Mouse (Mus musculus): ENCODE data around the gene Gsg1l.

Gsg1l gene

DNA sequence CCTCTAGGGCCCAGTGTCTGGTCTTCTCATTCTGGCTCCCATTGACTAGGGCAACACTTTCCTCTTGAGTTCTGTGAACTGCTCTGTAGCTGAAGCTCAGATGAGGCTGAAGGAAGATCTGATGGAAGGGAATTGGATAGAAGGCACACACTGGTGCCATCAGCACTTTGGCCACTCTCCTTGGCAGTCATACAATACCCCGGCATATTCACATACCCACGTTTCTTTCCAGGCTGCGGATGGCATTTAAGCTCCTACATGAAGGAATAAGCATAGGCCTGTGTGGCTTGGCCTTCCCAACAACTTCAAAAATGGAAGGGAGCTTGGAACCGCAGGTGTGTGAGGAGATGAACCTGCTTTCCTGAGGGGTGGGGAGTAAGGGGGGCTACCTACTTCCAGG, 138.7 kb downstream of the Gsg1l start:
- no peak for DNase-seq (ENCODE audit: low read depth in 2 of 2, low spot score in 2 of 2)

DNA sequence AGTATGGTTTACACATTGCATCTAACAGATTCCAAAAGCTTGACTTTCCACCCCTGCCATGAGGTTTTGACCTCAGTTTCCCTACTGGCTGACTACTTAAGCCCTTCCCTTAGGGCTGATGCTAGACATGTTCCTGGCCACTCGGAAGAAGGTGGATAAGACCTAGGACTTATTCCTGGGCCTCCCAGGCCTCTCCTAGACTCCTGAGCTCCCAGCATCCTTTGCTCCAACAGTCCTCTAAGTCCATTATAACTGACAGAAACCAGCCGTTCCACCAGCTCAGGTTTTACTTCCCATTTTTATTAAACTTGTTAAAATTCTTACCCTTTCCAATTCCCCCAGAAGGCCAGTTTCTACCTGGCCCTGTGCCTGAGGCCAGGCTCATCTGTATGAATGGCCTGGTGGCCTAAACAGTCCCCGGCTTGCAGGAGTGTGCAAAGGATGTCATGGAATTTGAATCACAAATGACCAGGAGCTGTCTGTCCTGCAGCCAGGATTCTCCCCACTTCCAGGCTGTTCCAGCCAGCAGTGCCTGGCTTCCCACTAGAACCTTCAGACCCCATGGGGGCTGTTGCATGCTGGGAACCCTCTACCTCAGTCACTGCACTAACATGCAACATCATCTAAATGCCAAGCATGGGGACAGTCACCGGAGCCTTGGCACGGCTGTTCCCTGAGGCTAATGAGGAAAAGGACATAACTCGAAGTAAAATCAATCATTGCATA, 139.7 kb downstream of the Gsg1l start:
- no peak for DNase-seq (ENCODE audit: low read depth in 2 of 2, low spot score in 2 of 2)

DNA sequence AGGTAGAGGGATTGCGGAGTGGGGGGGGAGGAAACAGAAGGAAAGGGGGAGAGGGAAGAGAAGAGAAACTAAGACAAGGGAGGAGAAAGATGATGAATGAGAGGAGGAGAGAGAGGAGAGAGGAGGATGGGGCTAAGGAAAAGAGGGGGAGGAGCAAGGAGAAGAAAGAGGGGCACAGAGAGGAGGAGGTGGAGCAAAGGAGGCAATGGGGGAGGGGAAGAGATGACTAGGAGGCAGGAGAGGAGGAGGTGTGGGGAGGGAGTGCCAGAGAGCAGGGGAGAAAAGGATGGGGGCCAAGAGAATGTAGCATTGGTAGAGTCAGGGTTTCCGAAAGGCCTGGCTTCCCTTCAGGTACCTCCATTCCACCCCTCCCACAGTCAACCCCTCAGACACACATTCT, 147.9 kb downstream of the Gsg1l start:
- DNase-seq (ENCODE audit: low read depth in 2 of 2, low spot score in 2 of 2): no peak

DNA sequence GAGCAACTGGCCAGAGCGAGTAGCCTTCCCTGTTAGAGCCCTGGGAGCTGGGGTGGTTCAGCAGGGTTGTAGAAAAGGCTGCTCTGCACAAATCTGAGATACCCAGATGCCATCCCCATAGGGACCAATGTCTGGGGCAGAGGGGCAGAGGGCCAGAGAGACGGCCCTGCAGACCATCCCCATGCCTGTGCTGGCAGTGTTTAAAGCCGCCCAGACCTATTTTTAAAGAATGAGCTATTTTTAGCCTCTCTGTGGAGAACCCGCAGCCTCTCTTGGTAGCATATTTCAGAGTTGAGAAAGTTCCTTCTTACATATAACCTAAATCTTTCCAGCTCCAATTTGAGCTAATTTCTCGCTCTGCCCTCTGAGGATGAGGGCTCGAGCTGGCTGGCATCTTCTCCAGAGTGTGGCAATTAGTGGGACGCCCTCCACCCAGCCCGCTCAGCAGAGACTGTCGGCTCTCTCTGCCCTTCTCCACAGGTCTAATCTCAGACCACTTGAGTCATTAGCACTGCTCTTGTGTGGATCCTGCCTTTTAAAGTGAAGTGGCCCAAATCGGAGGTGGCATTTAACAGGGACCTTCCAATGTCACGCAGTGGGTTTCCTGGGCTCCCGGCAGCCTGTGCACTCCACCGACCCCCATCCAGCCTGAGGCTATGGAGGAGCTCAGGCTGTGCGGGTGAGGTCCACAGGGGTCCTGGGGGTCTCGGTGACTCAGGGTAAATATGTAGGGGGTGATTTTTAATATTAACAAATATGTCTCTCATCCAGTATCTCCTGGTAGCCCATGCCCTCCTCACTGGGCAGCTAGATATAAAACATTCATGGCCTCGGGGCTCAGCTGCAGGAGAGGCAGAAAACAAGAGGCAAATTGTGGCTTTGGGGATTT, 148.6 kb downstream of the Gsg1l start:
- no peak for DNase-seq (ENCODE audit: low read depth in 2 of 2, low spot score in 2 of 2)

DNA sequence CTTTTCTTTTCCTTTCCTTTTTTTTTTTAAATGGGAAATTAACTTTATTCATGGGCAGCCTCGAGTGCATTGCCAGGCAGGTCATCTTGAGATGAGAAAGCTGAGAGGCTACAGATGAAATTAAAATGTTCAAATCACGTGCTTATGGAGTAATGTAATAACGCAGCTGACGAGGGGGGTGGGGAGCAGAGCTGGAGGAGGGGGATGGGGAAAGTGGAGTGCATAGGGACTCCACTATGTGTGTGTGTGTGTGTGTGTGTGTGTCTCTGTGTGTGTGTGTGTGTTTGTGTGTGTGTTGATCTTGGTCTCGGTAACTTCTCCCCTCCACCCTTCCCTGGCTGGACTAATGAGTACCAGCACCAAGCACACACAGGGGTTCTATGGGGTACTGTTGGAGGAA, 150.6 kb downstream of the Gsg1l start:
- no peak for DNase-seq (ENCODE audit: low read depth in 2 of 2, low spot score in 2 of 2)

DNA sequence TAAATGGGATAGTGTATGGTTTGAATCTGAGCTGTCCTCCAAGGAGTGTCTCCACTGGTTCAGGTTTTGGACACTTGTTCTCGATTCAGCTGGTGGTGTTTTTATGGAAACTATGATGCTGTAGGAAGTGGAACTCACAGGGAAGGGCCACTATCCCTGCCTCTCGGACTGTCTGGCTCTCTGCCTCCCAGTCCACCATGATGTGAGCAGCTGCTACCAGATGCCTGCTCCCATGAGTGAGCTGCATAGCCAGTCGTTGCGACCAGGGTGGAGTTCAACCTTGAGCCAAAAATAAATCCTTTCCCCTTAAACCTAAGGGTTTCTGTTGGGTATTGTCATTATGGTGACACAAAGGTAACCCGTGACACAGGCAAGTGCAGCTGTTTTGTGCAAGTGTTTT, 158.2 kb downstream of the Gsg1l start:
- DNase-seq (ENCODE audit: low read depth in 2 of 2, low spot score in 2 of 2): no peak

DNA sequence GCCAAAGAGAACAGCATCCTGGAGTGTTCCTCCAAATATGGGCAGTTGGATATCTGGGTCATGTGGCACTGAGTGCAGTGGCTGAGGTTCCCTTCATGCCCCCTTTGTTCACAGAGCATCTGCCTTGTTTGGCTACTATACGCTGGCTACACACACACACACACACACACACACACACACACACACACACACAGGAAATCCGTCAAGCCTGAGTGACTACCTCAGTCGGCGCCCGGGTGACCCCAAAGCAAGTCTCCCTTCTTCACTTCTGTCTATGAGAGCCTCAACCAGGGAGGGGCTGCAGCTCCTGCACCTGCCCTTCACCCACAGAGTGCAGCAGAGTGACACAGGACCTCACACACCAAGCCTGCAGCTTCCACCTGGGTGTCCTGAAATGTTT, 161.4 kb downstream of the Gsg1l start:
- DNase-seq (ENCODE audit: low read depth in 2 of 2, low spot score in 2 of 2): no peak

DNA sequence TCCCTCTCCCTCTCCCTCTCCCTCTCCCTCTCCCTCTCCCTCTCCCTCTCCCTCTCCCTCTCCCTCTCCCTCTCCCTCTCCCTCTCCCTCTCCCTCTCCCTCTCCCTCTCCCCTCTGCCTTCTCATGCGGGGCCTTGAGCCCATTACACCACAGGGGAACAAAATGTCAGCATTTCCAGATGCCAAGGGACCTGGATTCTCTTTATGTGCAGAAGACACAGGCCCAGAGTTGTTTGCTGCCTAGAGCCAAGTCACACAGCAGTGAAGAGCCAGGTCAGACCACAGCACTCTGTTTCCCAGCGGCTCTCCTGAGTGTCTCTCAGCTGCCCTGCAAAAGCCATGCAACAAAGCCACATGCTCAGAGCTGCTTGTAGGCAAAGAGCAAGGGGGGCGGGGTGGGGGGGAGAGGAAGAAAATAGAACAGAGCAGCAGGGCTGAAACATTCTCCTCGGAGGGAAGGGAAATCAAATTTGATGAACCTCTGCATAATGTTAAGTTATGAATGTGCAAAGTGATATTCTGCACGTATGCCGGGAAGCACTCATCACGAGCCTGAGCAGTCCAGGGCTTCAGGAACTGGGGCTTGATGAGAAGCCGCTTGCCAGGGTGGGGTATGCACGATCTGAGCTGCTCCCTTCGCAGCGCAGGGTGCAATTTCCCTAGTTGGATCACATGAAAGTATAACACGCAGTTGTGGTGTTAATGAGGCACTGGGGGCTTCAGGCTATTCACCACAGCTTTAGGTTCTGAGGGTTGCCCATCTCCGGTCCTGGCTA, 181.6 kb downstream of the Gsg1l start:
- no peak for DNase-seq (ENCODE audit: low read depth in 2 of 2, low spot score in 2 of 2)

DNA sequence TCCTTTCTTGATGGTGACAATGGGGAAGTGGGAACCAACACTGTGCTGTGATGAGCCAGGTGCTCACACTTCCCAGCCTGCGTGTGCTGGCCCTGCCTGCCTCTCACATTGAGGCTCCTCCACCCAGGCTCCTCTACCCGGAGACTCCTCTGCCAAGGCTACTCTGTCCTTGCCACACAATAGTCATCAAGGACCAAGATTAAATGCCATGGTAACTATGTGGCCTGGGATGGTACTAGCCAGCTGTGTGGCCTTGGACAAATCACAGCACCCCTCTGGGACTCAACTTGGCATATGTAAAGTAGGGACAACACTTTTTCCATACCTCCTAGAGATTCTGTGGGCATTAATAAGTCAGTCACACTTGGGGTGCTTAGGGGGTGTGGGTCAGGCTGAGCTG, 182.3 kb downstream of the Gsg1l start:
- DNase-seq (ENCODE audit: low read depth in 2 of 2, low spot score in 2 of 2): no peak

DNA sequence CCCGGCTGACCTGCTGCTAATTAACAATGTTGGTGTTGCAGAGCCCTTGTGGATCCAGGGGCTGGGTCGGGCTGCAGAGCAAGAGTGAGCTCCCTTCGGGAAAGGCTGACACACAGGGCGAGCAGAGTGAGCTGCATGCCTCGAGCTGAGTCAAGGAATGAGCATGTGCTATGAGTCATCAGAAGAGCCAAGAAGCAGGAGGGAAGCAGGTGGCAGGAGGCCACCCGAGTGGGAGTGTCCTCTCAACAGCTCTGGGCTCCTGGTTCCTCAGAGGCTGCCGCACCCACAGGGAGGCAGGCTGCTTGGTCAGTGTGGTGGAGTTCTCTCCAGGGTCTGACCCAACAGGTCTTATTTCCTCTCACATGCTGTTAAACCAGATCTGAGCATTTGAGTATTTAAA, 183.2 kb downstream of the Gsg1l start:
- DNase-seq (ENCODE audit: low read depth in 2 of 2, low spot score in 2 of 2): no peak

DNA sequence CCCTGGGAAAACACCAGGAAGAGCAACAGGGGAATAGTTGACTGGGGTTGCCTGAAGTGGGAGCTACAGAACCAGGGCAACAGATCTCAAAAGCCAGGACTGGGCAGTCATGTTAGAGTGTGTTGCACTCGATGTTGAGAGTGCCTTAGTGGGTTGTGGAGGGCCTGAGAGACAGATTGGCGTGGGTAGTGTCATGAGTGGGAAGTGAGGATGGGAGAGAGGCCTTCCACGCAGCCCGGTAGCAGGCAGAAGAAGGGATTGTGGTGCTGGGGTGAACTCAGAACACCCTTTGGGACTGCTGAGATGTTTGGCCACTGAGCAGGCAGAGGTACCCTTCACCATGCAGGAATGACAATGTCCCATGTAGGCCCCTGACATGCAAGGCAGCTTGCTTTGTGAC, 185.2 kb downstream of the Gsg1l start:
- no peak for DNase-seq (ENCODE audit: low read depth in 2 of 2, low spot score in 2 of 2)

DNA sequence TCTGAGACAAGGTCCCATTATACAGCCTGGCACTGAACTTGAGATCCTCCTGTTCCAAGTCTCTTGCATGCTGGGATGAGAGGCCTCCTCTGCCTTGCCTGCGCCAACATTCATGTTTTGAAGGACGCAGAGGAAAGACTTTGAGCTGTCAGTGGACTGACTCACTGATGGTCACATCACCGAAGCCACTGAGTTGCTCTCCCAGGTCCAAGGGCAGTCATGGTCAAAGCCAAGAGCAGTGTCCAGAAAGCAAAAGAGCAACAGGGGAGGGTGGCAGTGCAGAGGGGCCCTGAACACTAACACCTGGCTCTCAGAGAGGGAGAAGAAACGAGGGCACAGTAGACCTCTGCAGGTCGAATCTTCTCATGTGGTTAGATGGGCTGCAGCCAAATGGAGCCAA, 188.6 kb downstream of the Gsg1l start:
- DNase-seq (ENCODE audit: low read depth in 2 of 2, low spot score in 2 of 2): no peak

DNA sequence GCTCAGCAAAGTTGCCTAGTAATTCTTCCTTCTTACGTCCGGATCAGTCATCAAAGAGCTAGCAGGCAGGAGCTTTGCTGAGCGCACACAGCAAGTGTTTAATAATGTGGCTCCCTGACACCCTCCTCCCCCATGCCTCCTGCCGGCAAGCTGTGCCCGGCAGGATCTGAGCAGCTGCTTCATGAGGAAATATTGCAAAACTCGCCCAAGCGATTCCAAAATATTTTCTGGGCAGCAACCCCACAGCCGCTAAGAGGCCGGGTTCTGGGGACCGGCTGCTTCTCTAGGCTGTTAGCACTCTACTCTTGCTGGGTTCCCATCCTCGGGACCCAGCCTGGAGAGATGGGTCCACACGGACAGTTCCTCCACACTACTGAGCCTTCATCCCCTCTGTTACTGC, 193.8 kb downstream of the Gsg1l start:
- no peak for DNase-seq (ENCODE audit: low read depth in 2 of 2, low spot score in 2 of 2)

DNA sequence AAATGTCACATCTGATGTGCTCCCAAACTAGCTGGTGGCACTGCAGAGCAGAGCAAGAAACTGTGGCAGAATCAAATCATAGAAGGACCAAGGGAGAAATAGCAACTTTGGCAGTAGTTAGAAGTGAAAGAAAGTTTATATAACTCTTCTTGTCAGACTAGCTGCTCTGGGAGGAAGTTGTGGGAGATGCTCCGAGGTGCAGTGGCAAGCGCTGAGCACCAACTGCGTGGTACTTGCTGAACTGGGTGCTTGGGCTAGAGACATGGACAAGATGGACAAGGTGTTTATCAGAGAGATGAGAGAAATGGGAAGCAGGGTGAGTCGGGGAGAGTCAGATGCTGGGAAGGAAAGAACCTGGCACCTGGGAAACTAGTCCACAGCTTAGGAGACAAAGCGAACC, 194.4 kb downstream of the Gsg1l start:
- no peak for DNase-seq (ENCODE audit: low read depth in 2 of 2, low spot score in 2 of 2)

DNA sequence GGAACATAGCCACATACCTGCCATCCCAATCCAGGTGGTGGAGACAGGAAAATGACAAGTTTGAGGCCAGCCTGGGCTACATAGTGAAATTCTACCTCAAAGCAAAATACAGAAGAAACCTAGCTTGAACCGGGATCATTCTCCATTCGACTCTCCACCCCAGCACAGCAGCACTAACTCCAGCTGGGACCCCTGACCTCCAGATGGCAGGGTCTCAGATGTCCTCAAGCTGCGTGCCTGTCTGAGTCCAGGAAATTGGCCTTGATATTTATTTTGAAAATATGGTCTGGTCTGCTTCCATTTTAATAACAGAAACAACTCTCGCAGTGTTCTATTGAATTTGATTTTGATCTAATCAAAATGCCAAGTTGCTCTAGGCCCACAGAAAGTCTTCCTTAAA, 195.1 kb downstream of the Gsg1l start:
- DNase-seq (ENCODE audit: low read depth in 2 of 2, low spot score in 2 of 2): no peak

DNA sequence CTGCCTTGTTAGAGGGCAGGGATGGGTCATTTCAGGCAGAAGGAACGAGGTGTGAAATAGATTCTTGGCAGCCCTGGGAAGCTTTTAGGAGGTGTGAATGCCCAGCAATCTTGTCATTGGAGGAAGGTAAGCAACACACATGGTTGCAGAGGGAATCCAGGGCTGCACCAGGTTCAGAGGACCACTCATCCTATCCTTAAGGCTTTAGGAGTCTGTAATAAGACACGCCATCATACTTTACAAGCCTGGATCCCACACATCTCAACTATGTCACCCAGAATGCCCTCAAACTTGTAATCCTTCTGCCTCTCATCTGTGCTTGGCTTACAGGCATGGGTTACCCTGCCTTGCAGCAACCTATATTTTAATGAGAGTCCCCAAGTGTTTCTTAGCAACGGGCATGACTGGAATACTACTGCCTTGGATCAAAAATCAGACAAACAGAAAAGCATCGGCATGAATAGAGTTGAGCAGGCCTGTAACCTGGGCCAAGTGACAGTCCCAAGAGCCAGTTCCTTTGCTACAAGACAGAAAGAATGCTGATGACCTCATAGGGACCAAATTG, 196.0 kb downstream of the Gsg1l start:
- no peak for DNase-seq (ENCODE audit: low read depth in 2 of 2, low spot score in 2 of 2)

DNA sequence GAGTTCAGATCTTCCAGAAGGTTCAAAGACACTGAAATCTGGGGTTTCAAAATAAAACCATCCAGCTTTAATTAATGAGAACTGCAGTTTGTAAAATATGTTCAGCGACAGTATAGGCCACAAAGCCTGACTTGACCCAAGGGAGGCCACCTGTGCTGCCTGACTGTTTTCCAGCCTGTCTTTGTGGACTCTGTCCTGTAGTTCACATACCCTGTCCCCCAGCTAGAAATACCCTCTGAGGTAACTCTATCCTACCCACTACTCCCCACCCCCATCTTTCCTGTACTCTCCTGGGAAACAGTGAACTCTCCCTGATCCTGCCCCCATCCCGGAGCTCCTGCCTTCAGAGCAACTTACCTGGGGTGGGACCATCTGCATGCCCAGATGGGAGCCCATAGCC, 199.0 kb downstream of the Gsg1l start:
- no peak for DNase-seq (ENCODE audit: low read depth in 2 of 2, low spot score in 2 of 2)

DNA sequence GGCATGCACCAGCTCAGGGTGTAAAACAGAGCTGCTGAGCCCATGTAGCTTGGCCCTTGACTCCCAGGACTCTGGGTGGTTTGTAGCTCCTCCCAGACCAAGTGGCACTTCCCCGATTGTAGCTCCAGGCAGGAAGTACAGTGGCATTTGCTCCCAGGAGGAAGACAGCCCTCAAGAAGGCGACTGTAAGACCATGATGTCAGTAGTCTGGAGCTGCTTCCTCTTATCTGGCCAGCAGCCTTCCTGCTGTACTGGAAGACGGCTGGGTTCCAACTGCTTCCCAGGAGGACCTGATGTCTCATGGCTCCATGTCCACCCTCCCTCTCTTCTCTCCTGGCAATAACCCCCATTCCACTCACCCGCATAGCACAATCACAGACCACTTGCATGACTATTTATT, 204.2 kb downstream of the Gsg1l start:
- no peak for DNase-seq (ENCODE audit: low read depth in 2 of 2, low spot score in 2 of 2)

DNA sequence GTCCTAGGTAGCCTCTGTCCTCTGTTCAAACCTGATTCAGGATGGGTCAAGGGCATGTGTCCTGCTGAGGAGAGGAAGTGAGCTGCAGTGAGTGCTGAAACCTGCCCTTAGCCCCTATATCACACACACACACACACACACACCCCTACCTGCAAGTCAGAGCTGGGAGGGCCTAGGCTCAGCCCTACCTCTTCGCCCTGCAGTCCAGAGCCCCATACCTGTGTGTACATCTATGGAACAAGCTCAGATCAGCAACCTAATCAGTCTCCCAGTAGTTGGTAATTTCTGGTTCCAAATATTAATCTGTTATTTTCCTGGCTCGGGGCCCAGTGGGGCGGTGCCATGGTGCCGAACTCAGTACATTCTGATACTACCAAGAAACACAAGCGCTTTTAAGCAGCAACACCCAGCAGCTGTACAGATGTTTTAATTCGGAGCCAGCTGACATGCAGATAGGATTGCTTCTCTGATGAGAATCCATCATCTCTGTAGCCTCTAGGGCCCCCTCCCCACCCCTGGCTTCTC, 208.2 kb downstream of the Gsg1l start:
- DNase-seq (ENCODE audit: low read depth in 2 of 2, low spot score in 2 of 2): no peak

DNA sequence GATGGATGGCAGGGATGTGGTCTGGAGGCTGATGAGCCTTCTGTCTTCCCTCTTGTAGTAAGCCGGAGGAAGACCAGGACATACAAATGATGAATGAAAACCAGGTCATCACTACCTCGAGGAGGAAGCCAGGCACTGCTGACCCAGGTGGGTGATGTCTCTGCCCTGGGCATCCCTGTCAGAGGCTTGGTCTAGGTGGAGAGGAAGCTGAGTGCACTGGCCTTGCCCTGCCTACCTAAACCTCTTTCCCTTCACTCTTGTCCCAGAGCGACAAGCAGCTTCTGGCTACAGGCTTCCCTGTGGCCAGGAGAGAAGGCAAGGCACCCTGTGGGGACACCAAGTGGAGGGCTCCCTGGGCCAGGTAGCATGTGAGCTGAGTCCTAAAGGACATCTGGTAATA, 209.3 kb downstream of the Gsg1l start:
- DNase-seq (ENCODE audit: low read depth in 2 of 2, low spot score in 2 of 2): no peak

DNA sequence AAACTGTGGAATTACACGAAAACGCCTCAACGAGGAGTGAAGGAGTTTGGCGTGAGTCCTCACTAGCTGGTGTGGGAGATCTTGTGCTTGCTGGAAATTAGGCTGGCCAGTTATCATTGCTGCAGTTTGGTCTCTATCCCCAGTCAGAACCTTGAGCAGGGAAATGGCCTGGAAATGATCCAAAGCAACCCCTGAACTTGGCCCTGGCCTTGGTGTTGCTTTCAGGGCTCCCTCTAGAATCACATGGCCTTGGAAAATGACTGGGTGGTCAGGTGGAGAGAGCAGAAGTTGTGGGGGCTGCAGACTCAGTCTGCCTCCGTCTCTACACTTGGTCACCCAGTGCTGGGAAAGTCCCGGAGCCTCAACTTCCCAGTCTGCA, 210.0 kb downstream of the Gsg1l start:
- DNase-seq (ENCODE audit: low read depth in 2 of 2, low spot score in 2 of 2): no peak
